Mouse (Mus musculus) bone marrow macrophage, adult 2 months (primary cell): Measurements from ENCODE around the gene Rapgef1.

Source experiments
- CTCF ChIP-seq: IDR thresholded peaks from 2 replicates; pipeline ENCODE4 v1.5.1; 2012; ENCODE audit warnings: low read depth, mild to moderate bottlenecking, low read length, moderate library complexity
- POLR2A ChIP-seq: IDR thresholded peaks from 2 replicates; pipeline ENCODE4 v1.6.1; 2012; ENCODE audit warnings: mild to moderate bottlenecking, low read depth, low read length, borderline replicate concordance

DNA sequence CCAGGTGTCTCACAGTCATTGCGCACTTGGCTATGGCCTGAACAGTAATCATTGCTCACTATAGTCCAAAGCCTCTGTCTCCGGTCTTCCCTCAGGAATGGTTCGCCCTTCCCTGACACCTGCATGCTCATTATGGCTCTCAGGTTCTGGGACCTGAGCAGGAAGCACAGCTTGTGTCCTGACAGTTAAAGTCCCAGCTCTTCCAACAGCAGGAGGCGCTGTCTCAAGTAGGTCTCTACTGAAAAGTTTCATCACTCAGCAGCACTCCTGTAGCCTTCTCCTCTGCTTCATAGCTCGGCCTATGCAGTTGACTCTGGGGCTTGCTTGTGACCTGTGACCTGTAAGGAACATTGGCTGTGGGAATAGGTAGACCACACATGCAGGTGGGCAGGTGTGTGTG, 45.9 kb downstream of the Rapgef1 start:
- TF ChIP-seq CTCF (peak; percentile 65), POLR2A (no peak)
